Mouse (Mus musculus) left cerebral cortex, adult 9 months (tissue): Measurements from ENCODE around the gene Gpbp1l1.

Experiments used
- DNase-seq, 2 experiments: peaks; one replicate each; pipeline ENCODE4 v3.0.0; 2022; ENCODE audit warnings: low spot score in 2 of 2

Gene Gpbp1l1

DNA sequence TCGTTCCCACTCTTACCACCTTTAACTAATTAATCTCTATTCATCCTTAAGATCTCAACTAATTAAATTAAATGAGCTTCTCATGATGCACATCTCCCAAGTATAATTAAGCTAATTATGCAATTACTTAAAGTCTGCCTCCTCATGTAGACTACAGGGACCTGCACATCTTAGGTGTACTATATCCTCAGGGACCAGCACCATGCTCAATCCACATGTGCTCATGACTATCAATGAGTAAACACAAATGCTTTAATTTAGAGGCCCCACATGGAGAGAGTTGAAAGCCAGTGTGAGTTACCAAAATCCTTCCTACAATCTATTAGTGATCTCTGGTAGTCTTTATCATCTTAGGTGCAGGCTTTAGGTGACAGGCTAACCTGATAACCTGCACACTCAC lies 77.7 kb downstream of the Gpbp1l1 start:
- DNase-seq: no peak

DNA sequence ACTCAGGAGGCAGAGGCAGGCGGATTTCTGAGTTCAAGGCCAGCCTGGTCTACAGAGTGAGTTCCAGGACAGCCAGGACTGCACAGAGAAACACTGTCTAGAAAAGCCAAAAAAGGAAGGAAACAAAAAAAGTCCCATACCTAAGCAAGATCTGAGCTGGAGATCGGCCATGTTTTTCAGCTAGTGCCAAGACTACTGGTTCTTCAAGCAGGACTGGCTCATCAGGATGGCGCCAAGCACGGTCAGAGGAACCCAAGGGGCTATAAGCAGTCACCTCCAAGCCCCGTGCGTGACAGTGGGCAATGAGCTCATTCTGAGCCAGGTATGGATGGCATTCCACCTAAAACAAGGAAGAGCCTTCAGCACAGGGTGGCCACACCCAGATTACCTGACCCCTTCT lies 81.4 kb downstream of the Gpbp1l1 start:
- no peak for DNase-seq

DNA sequence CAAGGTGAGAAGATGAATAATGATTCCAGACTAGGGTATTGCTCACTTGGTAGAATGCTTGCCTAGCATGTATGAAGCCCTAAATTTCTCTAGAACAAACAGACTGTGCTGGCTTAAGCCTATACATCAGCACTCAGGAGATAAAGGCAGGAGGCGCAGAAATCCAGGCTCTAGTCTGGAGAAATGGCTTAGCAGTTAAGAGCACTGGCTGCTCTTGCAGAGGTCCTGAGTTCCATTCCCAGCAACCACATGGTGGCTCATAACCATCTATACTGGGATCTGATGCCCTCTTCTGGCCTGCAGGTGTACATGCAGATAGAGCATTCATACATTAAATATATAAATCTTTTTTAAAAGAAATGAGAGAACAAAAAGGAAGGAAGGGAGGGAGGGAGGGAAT lies 84.6 kb downstream of the Gpbp1l1 start:
- no peak for DNase-seq
